Mouse (Mus musculus): ENCODE data around the gene Soat2.

The Soat2 gene

GRCm38 (mm10) chr15:102114651-102115260 lies 35.6 kb upstream of the Soat2 start:
- DNase-seq, result no peak

GRCm38 (mm10) chr15:102115731-102116231 lies 34.5 kb upstream of the Soat2 start:
- DNase-seq, result peak; percentile 16

- DNase-seq, result peak; percentile 23
These were observed 33.4 kb upstream of the Soat2 start for GRCm38 (mm10) chr15:102116753-102117415.

- DNase-seq, result peak; percentile 77
These were observed 32.6 kb upstream of the Soat2 start for GRCm38 (mm10) chr15:102117461-102118443.

GRCm38 (mm10) chr15:102118591-102118990 lies 31.7 kb upstream of the Soat2 start:
- DNase-seq, result no peak

GRCm38 (mm10) chr15:102119121-102119830 lies 31.1 kb upstream of the Soat2 start:
- no peak for DNase-seq

GRCm38 (mm10) chr15:102119831-102120170 lies 30.5 kb upstream of the Soat2 start:
- DNase-seq, result no peak

GRCm38 (mm10) chr15:102120530-102120929 lies 29.8 kb upstream of the Soat2 start:
- DNase-seq, result no peak

- DNase-seq, result peak; percentile 80
These were observed 24.0 kb upstream of the Soat2 start for GRCm38 (mm10) chr15:102126303-102126702.

- DNase-seq, result peak; percentile 12
These were observed 17.0 kb upstream of the Soat2 start for GRCm38 (mm10) chr15:102133314-102133713.

GRCm38 (mm10) chr15:102134709-102135108 lies 15.6 kb upstream of the Soat2 start:
- DNase-seq, result no peak

GRCm38 (mm10) chr15:102135522-102136128 lies 14.7 kb upstream of the Soat2 start:
- no peak for DNase-seq

- DNase-seq, result peak; percentile 97
These were observed 14.1 kb upstream of the Soat2 start, which contains the start of gene Spryd3 for GRCm38 (mm10) chr15:102136129-102136758. Spryd3 (minus strand) TSS chr15:102136234.

- DNase-seq, result no peak
These were observed 9.2 kb upstream of the Soat2 start for GRCm38 (mm10) chr15:102141120-102141519.

- DNase-seq, result peak; percentile 35
These were observed 7.1 kb upstream of the Soat2 start for GRCm38 (mm10) chr15:102142914-102143912.

GRCm38 (mm10) chr15:102144274-102144711 lies 6.0 kb upstream of the Soat2 start, which contains the start of gene Igfbp6:
Igfbp6 (plus strand) TSS chr15:102144362.
- no peak for DNase-seq

GRCm38 (mm10) chr15:102144726-102145125 lies 5.6 kb upstream of the Soat2 start:
- DNase-seq, result peak; percentile 18

- DNase-seq, result peak; percentile 9
These were observed 5.0 kb upstream of the Soat2 start for GRCm38 (mm10) chr15:102145330-102145729.

GRCm38 (mm10) chr15:102146089-102146488 lies 4.2 kb upstream of the Soat2 start:
- DNase-seq, result no peak

GRCm38 (mm10) chr15:102146882-102147281 lies 3.4 kb upstream of the Soat2 start:
- peak; percentile 71 for DNase-seq

Data from kidney, postnatal 10 days (tissue).